Mouse (Mus musculus) left cerebral cortex, adult 9 months (tissue): ENCODE measurements around the gene Prss28.

ENCODE experiments used
- DNase-seq, 2 experiments: peaks; one replicate each; pipeline ENCODE4 v3.0.0; 2022; ENCODE audit warnings: low spot score in 2 of 2

Gene Prss28

DNA sequence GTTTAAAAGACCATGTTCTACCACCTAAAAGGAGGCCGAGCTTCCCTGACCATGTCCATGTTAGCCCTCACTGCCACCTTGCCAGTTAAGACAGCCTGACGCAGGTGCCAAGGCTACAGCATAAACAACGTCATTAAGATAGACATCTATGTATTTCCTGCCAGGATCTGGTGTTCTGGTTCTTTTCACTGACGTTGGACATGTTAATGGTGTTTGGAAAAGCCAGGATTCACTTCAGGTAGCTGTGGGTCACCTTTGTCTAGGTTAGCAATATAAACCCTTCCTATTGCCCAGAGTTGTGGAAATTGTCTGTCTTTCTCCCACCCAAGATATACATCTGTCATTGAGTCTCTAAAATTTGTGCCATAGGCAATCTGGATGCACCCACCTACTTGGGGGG is at the start of gene Prss28:
Gene Prss28 (plus strand): TSS at position 301 of the 400 bp plus-strand sequence.
- DNase-seq = no peak

GRCm38 (mm10) chr17:25264453-25264852 is 44.0 kb upstream of the Prss28 start:
- peak in 1 of 2 experiments; percentile 34 for DNase-seq

DNA sequence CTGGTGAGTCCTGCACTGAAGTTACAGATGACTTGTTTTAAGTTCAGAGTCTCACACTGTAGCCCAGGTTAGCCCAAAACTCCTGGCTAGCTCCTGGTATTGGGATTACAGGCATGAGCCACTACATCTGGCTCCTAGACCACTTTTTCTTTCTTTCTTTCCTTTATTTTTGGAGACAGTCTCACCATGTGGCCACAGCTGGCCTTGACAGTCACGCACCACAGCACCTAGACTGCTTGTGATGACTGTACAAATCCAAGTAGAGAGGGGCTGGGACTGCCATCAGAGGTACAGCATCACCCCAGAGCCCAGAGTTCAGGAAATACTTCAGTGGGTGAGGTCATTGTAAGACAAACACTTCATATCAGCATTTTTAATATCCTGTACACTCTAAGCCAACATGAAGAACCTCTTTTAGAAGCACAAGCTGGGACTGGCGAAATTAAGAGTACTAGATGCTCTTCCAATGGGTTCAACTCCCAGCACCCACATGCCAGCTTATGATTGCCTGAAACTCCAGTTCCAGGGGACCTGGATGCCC is 37.6 kb upstream of the Prss28 start:
- no peak for DNase-seq

DNA sequence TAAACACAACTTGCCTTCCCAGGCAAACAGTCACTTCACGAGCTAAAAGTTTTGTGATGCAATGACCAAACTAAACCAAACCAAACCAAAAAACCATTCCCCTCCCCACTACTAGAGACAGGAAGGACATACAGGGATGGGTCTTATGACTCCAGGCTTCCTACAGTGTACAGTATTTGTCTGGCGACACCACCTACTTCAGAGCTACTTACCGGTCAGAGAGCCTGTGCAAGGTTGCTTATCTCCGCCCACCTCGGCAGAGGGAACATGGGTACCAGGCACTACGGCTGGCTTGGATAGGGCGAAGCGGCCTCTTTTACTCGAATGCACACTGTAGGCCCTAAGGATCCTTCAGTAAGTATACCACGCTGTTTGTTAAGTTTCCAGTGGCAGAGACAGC is 36.1 kb upstream of the Prss28 start:
- DNase-seq = no peak

DNA sequence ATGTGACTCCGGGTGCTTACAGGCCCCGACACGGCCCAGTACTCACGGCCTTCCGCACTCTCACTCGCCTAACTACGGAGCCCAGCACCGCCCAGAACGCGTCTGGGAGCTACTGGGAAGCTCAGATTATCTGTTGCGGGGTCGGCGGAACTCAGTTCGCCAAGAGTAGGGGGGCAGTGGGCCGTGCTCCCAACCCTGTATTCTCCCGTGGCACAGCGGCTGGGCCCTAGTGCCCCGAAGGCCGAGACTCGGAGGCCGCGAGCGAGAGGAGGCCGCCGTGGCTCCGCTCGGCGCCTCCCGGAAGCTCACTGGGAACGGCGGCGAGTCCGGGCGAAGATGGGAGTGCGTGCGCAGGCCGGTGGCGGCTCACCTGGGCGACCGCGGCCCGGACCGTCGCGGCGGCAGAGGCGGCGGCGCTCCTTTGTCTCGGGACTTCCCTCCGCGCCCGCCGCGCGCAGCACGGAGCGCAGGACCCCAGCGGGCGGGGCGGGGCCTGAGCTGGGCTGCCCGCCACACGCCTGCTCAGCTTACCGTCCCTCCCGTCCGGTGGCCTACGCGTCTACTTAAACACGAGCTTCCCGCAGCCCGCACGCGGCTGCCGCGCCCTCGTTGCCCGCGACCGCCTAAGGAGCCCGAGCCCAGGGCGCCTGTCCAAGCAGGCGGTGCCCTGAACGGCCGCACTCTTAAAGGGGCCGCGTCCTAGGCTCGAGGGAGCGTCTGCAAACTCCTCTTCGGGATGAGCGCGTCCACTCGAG is 35.3 kb upstream of the Prss28 start:
- DNase-seq = peak; percentile 33 to 79

GRCm38 (mm10) chr17:25273706-25274501 is 34.5 kb upstream of the Prss28 start:
- DNase-seq = peak; percentile 86 to 99

DNA sequence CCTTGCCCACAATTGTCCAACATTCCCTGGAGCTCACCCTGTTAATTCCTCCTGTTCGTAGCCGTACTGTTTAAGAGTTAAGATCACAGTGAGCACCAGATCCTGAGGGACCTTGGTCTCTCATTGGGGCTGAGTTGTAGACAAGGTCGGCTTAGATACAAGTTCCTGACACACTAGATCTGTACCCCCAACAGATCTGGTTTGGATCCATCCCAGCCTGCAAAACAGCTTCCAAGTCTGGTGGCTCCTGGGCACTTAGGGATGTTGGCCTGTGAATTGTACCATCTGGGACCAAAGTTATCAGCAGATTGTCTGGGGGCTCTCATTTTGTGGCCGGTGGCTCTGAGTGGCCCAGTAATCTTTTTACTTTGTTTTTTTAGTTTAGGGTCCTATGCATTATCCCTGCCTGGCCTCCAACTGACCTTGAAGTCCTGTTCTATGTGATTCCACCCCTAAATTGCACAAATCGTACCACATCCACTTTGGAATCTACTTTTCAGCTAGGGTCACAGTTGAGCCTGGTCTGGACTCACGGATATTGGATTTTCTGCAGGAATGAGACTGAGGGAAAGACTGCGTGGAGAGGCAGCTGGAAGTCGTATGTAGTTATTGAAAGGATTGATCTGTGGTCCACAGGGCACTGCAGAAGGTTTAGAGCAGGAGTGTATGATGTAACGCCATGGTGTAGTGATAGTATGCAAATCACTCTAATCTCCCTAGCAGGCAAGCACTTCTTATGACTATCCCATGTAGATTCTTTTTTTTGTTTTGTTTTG is 33.7 kb upstream of the Prss28 start, which contains the start of gene Ube2i:
Gene Ube2i (minus strand): TSS at position 52 of the 776 bp plus-strand sequence.
- no peak for DNase-seq

GRCm38 (mm10) chr17:25275833-25276232 is 32.6 kb upstream of the Prss28 start:
- no peak for DNase-seq

DNA sequence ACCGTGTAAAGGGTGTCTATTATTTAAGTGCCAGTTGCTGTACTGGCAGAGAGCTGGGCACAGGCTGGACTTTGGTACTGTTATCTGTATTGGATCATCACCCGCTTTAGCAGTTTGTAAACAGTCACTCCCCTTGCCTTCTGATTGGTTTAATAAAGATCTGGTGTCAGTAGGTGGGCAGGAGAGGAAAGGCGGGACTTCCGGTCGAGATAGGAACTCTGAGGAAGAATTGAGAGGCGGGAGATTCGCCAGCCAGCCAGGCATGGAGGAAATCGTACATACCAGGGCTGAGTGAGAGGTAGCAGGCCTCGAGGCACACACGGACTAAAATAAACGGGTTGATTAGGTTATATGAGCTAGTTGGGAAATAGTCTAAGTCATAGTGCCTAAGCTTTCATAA is 26.3 kb upstream of the Prss28 start:
- DNase-seq = peak in 1 of 2 experiments; percentile 26

DNA sequence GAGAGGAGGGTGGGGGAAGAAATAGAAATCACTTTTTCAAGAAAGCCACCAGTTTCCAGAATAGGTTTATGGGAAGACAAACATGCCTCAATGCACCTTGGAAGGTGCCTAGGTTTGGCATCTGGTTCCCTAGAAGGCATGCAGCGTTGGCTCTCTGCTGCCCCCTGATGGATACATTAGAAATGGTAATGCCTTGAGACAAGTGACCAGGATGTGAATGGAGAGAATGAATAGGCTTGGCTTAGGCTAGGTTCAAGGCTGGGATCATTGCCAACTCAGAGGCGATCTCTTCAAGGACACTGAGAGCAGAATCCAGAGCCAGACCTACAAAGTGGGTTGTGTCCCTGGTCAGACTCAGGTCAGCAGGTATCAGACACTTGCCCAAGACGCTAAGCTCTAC is 23.4 kb upstream of the Prss28 start:
- peak in 1 of 2 experiments; percentile 66 for DNase-seq

DNA sequence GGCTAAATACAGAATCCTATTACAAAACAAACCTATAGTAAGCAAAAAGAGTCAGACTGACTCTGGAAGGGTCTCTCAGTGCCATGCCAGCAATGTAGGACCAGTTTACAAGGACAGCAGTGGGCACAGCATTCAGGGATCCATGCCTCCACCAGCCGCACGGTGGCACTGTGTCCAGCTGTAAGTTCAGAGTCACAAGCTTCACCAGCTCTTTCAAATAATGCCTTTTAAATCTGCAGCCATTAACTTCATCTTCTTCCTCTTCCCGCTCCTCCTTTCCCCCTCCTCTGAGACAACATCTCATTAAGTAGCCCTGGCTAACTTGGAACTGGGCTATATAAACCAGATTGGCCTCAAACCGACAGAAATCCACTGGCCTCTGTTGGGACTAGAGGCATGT is 19.6 kb upstream of the Prss28 start:
- peak in 1 of 2 experiments; percentile 47 for DNase-seq

DNA sequence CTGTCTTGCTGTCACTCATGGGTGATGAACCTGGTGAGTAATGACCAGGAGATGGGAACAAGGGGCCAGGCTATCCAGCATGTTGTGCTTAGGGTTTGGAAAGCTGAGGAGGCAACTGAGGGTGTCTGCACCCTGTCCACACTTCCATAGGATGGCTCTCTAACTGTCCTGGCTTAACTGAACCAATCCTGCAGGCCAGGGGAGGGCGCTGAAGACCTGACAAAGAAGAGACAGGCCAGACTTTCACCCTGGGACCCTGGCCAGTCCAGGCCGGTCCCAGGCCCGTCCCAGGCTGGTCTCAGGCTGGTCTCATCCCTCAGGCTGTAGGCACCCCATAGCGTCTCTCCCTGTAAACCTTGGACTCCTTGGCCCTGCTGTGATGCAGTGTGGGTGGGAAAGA is 18.0 kb upstream of the Prss28 start:
- no peak for DNase-seq

DNA sequence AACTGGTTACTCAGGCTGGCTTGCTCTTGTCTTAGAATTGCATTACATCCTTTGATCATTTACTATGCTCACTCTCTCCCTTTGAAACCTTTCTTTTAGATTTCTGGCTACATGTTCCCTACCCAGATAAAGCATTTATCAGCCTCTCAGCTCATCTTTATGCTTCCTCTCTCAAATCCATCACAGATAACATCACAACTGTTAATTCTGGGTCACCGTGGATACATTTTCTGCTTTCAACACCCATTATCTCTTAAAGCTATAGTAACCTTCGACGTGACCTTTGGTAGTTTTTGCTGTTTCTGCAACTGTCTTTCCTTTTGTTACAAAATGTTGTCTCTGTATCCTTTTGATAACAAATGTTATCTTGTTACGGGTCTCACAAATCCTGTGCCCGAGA is 15.0 kb upstream of the Prss28 start:
- DNase-seq = no peak

- DNase-seq = no peak
Measured at GRCm38 (mm10) chr17:25294111-25294510, 14.3 kb upstream of the Prss28 start.

- no peak for DNase-seq
Measured at GRCm38 (mm10) chr17:25298094-25298493, 10.4 kb upstream of the Prss28 start, which contains the start of gene Prss34. Prss34 (plus strand) TSS chr17:25298394.

DNA sequence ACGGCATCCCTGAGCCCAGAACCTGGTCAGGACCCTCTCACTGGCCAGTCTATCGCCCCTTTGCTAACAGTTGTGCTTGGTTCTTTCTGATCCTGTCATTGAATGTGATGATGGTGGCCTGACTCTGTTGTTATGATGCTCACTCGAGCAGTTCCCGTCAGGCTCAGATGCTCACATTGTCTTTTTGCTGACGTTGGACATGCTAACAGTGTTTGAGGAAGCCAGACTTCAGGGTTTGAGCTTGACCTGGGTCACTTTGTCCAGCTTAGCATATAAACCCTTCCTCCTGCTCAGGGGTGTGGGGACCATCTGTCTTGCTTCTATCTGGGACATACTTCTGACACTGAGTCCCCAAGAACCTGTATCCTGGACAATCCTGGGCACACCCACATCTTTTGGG is 9.9 kb downstream of the Prss28 start, which contains the start of gene Prss29:
Gene Prss29 (plus strand): TSS at position 301 of the 400 bp plus-strand sequence.
- DNase-seq = no peak

- DNase-seq = no peak
Measured at GRCm38 (mm10) chr17:25320819-25321218, 12.4 kb downstream of the Prss28 start.

DNA sequence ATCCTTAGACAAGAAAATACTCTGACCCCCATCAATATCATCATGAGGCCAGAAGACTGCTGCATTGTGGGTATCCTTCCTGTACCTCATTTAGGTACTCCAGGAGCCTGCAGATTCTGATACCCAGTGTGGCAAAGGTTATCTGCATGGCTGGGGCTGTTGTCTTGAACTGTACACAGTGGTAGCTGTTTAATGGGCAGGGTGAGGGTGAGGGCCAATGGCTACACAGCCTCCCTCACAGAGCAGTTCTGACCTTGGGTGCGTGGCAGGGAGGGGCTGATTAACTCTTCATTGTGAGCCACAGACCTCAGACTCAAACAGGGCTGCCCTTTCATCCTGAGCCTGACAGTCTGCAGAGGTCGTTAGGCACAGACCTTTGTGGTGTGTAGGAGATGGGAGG is 14.5 kb downstream of the Prss28 start:
- no peak for DNase-seq

GRCm38 (mm10) chr17:25332321-25332720 is 23.9 kb downstream of the Prss28 start:
- no peak for DNase-seq

GRCm38 (mm10) chr17:25333943-25334342 is 25.5 kb downstream of the Prss28 start:
- peak in 1 of 2 experiments; percentile 48 for DNase-seq

DNA sequence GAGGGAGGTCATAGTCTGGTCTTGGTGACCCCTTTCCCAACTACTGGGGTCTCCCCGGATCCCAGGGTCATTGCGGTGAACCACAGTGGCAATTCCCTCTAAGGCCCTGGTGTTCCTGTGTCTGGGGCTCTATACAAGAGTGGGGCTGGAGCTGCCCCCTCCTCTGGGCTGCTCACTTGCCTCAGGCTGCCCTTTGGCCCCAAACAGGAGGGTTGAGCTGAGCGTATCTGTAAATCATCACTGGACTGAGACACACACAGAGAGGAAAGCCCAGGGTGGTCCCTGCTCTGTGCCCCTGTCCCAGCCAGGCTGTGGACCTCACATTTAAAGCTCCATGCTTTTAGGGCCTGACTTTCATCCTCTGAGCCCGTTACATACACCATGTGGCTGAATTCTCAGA is 29.8 kb downstream of the Prss28 start:
- DNase-seq = no peak

DNA sequence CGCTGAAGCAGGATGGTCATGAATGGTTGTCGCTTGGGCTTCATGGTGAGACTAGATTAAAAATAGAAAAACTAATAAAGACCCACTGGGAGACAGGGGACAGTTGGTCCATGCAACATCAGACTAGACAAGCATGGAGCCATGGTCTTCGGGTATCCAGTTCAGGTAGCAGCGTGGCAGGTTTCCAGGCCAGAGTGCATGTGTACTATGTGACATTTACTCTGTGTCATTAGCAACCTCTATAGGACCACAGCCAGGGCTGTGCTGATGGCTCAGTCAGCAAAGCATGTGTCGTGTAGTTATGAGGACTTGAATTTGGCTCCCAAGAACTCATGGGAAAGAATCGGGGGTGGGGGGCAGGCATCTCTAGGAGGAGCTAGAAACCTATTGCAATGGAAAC is 31.6 kb downstream of the Prss28 start:
- DNase-seq = no peak
